Mouse (Mus musculus) right cerebral cortex, postnatal 25 days (tissue): ENCODE measurements at regions not wholly inside any gene's neighbourhood (a gene's known extent, or its start where the extent isn't known, plus 50 kb on each side); places are given as distances from the start of the nearest gene placed in this dataset.

Experiments used
- DNase-seq: peaks from one replicate; pipeline ENCODE4 v3.0.0; 2022

DNA sequence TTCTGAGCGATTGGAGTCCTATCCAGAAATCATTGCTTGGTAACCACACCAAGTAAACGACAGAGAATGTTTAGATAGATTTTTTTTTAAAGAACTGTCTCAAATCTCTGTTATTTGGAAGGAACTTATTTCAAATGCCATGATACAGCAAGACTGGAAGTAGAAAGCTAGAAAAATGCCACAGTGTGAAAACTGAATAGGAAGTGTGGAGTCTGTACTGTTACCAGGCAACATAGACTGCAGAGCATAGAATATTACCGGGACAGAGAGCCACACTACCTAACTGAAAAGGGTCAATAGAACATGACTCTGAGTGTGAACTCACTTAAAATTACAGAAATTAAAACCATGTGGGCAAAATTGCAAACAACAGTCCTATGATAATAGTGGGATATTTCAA, 52.4 kb upstream of the Adcy1 start:
- DNase-seq = no peak

DNA sequence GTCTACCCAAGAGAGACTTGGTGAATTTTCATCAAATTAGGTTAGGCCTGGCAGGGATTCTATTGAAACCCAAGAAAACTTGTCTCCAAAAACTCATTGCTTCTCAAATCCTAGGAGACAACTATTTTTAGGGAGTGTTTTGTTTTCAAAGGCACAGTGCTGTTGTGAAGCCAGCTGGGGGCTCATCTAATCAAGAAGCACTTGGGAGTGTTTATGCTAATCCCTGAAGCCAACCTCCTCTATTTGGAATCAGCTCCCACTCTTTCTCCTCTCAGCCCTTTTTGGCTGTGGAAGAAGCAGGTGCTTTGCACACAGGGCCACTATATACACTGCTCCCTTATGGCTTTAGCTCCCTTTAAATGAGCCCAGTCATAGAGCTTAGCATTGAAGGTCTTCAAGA, 64.0 kb upstream of the Adcy1 start:
- DNase-seq = no peak

- no peak for DNase-seq
These were observed 64.5 kb upstream of the Adcy1 start for GRCm38 (mm10) chr11:6998810-6999209.

GRCm38 (mm10) chr11:6997508-6997907, 65.8 kb upstream of the Adcy1 start:
- no peak for DNase-seq

GRCm38 (mm10) chr11:6993731-6994130, 69.6 kb upstream of the Adcy1 start:
- DNase-seq = no peak

- DNase-seq = no peak
These were observed 71.7 kb upstream of the Adcy1 start for GRCm38 (mm10) chr11:6991626-6992025.

- DNase-seq = no peak
These were observed 72.6 kb upstream of the Adcy1 start for GRCm38 (mm10) chr11:6990711-6991110.

DNA sequence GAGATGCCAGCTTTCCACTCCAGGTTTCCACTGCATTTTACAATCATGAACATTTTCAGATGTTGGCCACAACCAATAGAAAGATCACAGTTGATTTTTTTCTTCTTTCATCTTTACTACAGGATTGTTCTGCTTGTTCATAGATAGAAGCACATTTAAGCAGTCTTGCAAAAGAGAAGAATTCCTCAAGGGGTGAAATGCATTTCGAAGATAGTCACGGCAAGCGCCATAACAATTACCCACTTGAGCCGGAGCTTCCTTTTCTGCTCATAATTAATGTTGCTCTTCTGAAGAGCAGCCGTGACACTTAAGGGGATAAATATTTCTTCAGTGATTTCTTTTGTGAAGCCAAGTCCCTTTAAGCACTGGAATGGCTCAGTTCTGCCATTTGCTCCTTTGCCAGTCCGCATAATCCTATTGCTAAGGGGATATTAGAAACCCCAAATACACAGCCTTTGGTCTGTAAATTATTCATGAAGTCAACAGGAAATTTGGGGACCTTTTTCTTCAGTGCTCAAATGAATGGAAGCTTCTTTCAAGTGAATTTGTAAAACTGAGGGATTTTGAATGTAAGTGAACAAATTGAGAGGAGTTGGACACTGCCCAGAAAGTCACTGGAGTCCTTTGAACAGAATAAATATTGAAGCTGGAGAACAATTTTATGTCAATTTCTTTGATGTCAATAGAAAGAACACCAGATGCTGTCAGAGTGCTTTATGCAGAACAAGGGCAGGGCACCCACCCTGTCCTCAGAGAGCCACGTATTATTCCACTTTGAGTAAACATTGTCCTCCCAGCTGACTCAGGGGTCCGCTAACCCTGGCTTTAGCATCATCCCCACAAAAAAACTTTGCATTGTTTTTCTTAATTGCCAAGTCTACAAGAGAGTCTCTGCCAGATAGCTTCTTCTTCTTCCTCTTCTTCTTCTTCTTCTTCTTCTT, 74.1 kb upstream of the Adcy1 start:
- DNase-seq = no peak

DNA sequence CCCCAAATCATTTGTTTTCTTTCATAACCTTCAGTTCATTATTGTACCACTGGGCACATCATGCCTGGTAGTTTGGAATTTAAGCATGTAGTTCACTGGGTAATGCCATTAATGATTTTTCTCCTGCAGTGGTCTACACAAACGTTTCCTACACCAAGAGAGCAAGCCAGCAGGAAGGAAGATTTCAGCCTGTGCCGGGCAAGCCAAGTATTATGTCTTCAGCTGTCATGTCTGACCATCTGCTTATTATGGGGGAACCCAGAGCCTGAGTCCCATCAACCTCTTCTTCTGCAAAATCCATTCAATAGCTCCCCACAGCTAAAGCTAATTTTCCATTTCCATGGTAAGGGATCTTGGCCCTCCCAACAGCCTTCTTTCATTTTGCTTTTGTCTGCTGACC, 75.3 kb upstream of the Adcy1 start:
- no peak for DNase-seq

DNA sequence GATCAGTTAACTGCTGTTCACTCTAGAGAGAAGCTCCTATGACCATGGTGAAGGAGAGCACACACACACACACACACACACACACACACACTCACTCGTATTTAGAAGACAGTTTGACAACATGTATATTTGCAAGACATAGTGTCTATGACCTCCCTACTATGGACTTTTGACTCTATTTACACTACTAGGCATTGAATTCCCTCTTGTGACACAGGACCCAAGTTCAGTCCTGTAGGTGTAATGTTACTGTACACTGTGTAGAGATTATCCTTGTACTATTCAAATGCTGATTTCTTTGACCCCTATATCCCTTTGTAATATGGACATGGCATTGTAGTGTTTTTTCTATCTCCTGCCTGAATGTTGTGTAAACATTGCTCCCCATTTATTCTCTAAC, 76.2 kb upstream of the Adcy1 start:
- no peak for DNase-seq

- DNase-seq = no peak
These were observed 81.2 kb upstream of the Adcy1 start for GRCm38 (mm10) chr11:6982076-6982475.

DNA sequence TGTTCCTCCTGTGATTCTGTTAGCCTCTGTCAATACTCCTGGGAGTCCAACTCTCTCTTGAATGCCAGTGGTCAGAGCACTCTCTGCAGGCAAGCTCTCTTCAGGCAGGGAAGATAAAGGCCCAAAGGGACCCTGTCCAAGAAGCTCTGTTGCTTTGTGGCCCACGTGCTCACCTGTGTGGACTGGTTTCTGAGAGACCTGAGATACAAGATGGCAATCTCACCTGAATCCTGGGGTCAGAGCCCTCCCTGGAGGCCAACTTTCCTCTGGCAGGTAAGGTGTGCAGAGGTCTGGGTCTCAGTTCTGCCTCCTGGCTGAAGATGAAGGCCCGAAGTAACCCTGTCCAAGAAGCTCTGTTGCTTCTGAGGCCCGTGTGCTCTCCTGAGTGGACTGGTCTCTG, 83.6 kb upstream of the Adcy1 start:
- DNase-seq = no peak

DNA sequence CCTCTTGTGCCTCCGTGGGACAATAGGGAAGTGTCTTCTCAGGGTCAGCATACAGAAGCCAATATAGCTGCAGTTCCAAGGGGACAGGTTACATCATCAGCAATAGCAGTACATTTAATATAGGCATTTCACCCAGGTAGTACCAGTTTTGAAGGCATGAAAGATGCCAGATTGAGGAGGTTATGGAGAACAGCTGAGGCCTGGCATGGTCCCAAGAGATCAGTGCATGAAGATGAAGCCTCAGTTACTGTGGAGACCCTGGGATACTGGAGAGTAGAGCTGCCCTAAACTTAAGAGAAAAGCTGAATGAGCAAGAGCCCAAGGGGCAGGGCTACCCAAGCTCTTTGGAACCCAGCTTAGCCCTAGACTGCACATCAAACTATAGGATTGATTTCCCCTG, 94.1 kb upstream of the Adcy1 start:
- DNase-seq = no peak

DNA sequence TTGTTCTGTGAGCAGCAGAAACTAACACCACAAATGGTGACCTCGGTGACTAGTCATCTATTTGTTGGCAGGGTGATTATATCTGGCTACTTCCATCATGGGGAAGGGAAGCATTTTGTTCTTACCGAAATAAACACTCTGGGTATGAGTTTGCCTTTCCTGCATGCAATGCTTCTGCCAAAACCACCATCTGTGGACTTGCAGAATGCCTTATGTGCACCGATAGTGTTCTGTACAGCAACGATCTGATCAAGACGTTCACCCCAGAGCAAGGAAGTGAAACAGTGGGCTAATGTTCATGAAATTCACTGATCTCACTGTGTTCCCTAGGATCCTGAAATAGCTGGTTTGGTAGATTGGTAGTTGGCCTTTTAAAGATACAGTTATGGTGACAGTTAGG, 96.3 kb upstream of the Adcy1 start:
- peak; percentile 42 for DNase-seq

DNA sequence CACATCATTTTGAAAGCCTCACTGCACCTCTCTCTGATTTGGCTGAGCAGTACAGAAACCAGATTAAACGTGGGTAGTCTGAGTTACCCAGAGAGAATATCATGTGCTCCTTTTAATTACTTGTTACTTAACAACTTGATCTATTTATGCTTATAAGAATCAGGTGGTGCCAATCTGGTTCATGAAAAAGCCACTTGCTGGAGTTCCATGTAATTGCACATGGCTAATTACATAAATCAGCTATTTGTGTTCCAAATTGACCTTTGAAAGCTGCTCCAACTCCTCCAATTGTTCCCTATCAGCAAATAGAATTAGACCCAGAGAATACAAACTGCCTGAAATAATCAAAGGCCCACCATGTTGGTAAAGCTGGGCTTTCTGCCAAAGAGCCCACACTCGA, 98.8 kb upstream of the Adcy1 start:
- no peak for DNase-seq

DNA sequence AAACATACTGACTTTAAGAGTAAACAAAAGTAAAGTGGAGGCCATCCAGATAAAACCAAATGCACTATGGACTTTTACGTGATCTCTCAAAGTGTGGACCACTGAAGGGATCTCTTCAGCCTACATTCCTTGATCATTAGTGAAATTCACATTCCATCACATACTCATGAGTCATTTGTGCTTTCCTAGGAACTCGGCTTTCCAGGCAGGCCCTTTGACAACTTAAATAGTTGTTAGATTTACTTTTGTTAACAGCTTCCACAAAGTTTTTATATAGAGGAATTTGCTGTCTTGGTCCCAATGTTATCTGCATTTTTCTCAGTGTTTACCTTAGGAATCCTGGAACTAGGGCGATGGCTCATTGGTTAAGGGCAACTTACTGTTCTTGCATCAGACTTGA, 99.7 kb upstream of the Adcy1 start:
- no peak for DNase-seq

GRCm38 (mm10) chr11:6962786-6963575, 100.3 kb upstream of the Adcy1 start:
- DNase-seq = no peak

GRCm38 (mm10) chr11:6962322-6962721, 101.0 kb upstream of the Adcy1 start:
- no peak for DNase-seq

GRCm38 (mm10) chr11:6952787-6953186, 110.5 kb upstream of the Adcy1 start:
- no peak for DNase-seq

GRCm38 (mm10) chr11:6951361-6951760, 111.9 kb upstream of the Adcy1 start:
- DNase-seq = no peak

GRCm38 (mm10) chr11:6949051-6949450, 111.6 kb upstream of the Gm11983 start:
- DNase-seq = no peak

- DNase-seq = no peak
These were observed 96.7 kb upstream of the Gm11983 start for GRCm38 (mm10) chr11:6934157-6934556.

DNA sequence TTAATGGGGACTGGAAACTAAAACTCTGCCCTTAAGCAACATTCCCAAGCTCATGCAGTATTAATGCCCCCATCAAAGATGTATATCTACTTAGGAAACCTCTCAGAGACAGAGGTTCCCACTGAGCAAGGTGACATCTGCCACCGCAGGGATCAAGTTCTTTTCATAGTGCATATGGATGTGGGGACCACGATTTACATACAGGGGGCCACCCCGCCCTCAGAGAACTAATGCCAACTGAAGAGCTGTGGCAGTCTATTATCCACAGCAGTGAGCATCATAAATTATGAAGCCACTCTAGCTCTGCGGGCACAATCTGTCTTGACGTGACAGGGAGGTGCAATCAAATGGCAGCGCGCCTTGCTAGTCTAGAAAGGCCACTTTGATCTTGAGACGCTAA, 88.6 kb upstream of the Gm11983 start:
- DNase-seq = no peak

- DNase-seq = no peak
These were observed 87.0 kb upstream of the Gm11983 start for GRCm38 (mm10) chr11:6924476-6924875.
